Mouse (Mus musculus) neural tube, embryonic 12.5 days (tissue): ENCODE measurements around the gene Gigyf1. TPM values are rescaled to one million over a fixed set of nuclear protein-coding genes. Genes with fewer than 3 reads are reported as not detected.

ENCODE experiments used
- ATAC-seq: fragments of 200-750 bp; cut with Nextera tagmentation; 2 replicates; pipeline ENCODE4 v1.8.0; 2017; ENCODE audit warnings: low read depth, mild to moderate bottlenecking, moderate TSS enrichment, moderate library complexity; ENCODE audit not compliant: low FRiP score
- H3K27ac ChIP-seq: fragments of 300-500 bp; sonication (generic); 2 replicates; pipeline ENCODE4 v1.5.1; 2016
- H3K27me3 ChIP-seq: fragments of 300-500 bp; sonication (generic); replicated peaks from 2 replicates; pipeline ENCODE4 v1.6.1; 2016; ENCODE audit warnings: mild to moderate bottlenecking
- H3K36me3 ChIP-seq: fragments of 300-500 bp; sonication (generic); 2 replicates; pipeline ENCODE4 v1.6.1; 2016; ENCODE audit warnings: mild to moderate bottlenecking
- H3K4me1 ChIP-seq: fragments of 300-500 bp; sonication (generic); 2 replicates; pipeline ENCODE4 v1.6.1; 2016
- H3K4me2 ChIP-seq: fragments of 300-500 bp; sonication (generic); replicated peaks from 2 replicates; pipeline ENCODE4 v1.6.1; 2016; ENCODE audit warnings: mild to moderate bottlenecking
- H3K4me3 ChIP-seq: fragments of 300-500 bp; sonication (generic); 2 replicates; pipeline ENCODE4 v1.5.1; 2016
- H3K9ac ChIP-seq: fragments of 300-500 bp; sonication (generic); 2 replicates; pipeline ENCODE4 v1.6.1; 2016; ENCODE audit warnings: mild to moderate bottlenecking
- H3K9me3 ChIP-seq: fragments of 300-500 bp; sonication (generic); 2 replicates; pipeline ENCODE4 v1.6.1; 2016; ENCODE audit warnings: mild to moderate bottlenecking
- WGBS: fragments of 180-500 bp; shearing (Covaris S2); methylation state at CpG from one replicate; pipeline ENCODE4 v1.1.7; 2016; 5-methylcytosine and 5-hydroxymethylcytosine counted together
- polyA plus RNA-seq: library from polyadenylated mRNA; unstranded; fragments of >200 nt; fragmentation: Nextera tagmentation; extraction: Ambion mirVana; gene quantifications from 2 replicates; pipeline ENCODE4 v1.2.1, GENCODE M21; 2016

Gene Gigyf1
- polyA plus RNA-seq: 17.6 and 19.4 TPM in 2 replicates

DNA sequence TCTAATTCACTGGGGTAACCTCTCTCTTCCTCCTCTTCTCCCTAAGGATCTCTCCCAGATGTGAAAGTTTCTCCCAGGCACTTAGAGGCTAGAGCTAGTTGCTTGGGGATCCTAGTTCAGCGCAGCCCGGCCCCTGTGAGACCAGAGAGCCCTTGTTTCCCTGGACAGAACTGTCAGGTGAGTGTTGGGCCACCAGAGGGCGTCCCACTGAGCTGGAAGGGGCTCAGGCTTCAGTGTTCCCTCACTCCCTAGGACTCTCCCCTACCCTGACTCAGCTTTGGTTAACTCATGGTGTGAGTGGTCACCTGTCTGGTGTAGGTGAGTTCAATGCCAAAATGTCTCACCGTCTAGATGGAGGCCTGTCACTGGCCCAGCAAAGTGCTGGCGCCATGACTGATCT, at the start of gene Gigyf1:
Gene Gigyf1, plus strand, starts transcription at position 113 of the 400 bp plus-strand sequence.
- no peaks in the 10 kb centered on the region for H3K27me3 ChIP-seq
- peaks cover 53% of the 10 kb centered on the region for H3K36me3 ChIP-seq
- no peak within 1 kb of the TSS for H3K4me2 ChIP-seq
- H3K27ac ChIP-seq: no peak within 1 kb of the TSS
- no peak for ATAC-seq
- no peak within 1 kb of the TSS for H3K4me3 ChIP-seq
- no peaks in the 10 kb centered on the region for H3K9me3 ChIP-seq
- H3K4me1 ChIP-seq: peaks cover 14% of the 10 kb centered on the region
- 74% methylated on average over 5 of the region's 5 CpGs for WGBS
- no peak within 1 kb of the TSS for H3K9ac ChIP-seq

DNA sequence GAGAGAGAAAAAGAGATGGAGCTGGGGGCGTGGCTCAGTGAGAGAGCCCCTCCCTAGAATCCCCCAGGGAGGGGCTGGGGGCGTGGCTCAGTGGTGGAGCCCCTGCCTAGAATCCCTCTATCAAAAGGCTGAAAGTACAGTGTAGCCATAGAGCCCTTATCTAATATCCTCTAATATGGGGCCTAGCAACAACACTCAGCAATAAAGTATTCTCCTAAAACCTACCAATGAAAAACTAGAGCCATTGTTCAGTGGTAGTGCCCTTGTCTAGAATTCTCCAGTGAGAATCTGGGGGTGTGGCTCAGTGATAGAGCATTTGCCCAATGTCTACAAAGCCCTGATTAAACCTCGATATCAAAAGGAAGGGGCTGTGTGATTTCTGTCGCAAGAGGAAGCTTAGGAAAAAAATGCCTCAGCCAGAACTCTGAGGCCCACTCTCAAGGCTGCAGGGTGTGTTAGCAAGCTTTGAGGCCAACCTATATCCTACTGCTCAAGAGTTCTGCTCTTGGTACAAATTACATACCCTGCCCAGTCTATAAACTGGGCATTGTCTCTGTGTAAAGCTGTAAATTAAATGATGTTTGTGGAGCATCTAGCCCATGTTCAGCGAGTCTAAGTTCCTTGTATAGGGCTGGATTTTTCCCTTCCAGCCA, 46.0 kb upstream of the Gigyf1 start:
- no peak overlapping the region for H3K4me3 ChIP-seq
- H3K36me3 ChIP-seq: no peaks in the 10 kb centered on the region
- no peaks in the 10 kb centered on the region for H3K9me3 ChIP-seq
- H3K27me3 ChIP-seq: no peaks in the 10 kb centered on the region
- no peaks in the 10 kb centered on the region for H3K4me1 ChIP-seq
- H3K4me2 ChIP-seq: no peak overlapping the region
- H3K27ac ChIP-seq: no peak overlapping the region
- WGBS: 71% methylated on average over 5 of the region's 5 CpGs
- H3K9ac ChIP-seq: no peak overlapping the region
- ATAC-seq: no peak

DNA sequence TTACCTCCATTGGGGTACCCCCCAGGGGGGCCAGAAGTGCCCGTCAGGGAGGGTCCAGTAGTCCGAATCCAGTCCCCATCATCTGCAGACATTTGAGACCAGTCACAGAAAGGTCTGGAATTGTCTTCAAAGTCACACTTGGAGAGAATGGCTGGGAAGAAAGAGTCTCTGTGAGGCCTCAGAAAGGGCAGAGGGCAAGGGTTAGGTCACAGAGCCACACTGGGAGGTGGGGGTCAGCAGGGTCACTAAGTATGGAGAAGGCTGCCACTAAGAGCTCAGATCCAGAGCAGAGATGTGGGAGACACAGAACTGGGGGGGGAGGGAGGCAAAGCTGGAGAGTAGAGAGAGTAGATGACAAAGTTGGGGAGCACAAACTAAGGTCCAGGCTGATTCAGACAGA, 44.0 kb upstream of the Gigyf1 start:
- no peak overlapping the region for H3K9ac ChIP-seq
- H3K36me3 ChIP-seq: no peaks in the 10 kb centered on the region
- H3K9me3 ChIP-seq: no peaks in the 10 kb centered on the region
- no peak for ATAC-seq
- H3K27me3 ChIP-seq: no peaks in the 10 kb centered on the region
- H3K4me3 ChIP-seq: no peak overlapping the region
- no peak overlapping the region for H3K27ac ChIP-seq
- H3K4me2 ChIP-seq: no peak overlapping the region
- H3K4me1 ChIP-seq: no peaks in the 10 kb centered on the region
- 21% methylated on average over 2 of the region's 2 CpGs for WGBS

DNA sequence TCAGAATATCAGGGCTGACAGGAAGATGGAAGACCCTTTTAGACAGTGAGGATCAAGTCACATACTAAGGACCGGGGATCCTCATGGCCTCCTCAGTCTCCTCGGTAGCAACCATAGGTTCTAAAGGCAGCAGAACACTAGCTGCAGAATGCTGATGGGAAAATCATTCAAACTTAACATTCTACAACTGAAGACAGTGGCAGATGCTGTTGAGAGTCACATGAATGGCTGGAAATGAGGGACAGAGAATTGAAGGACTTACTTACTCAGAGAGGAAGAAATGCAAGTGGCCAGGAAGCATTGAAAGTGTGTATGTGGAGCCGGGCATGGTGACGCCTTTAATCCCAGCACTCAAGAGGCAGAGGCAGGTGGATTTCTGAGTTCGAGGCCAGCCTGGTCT, 41.4 kb upstream of the Gigyf1 start, which contains the start of gene Zan:
Gene Zan, minus strand, starts transcription at position 101 of the 400 bp plus-strand sequence.
- Histone ChIP-seq H3K4me1 (no peaks in the 10 kb centered on the region), H3K27ac (no peak within 1 kb of the TSS), H3K9me3 (no peaks in the 10 kb centered on the region), H3K4me3 (no peak within 1 kb of the TSS), H3K36me3 (no peaks in the 10 kb centered on the region), H3K9ac (no peak within 1 kb of the TSS), H3K27me3 (no peaks in the 10 kb centered on the region), H3K4me2 (no peak within 1 kb of the TSS)
- WGBS: 88% methylated on average over 5 of the region's 5 CpGs
- no peak for ATAC-seq

DNA sequence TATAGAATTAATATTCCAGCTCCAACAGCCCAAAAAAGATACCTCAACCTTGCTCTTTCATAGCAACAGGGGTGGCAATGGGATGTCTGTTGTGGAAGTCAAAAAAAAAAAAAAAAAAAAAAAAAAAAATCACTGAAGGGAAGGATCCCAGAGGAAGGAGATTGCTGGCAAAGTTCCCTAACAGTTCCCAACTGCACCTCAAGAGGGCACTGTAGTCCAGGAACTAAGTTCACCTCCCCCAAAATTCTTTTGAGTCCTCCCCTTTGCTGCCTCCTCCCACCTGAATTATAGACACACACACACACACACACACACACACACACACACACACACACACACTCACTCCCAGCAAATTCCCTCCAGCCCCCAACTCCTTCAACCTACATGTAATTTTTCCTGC, 37.2 kb upstream of the Gigyf1 start:
- no peaks in the 10 kb centered on the region for H3K36me3 ChIP-seq
- no peak overlapping the region for H3K9ac ChIP-seq
- H3K27me3 ChIP-seq: peaks cover 4% of the 10 kb centered on the region; the same call in 1 of the 2 replicates
- no peak for ATAC-seq
- no peak overlapping the region for H3K27ac ChIP-seq
- no peaks in the 10 kb centered on the region for H3K9me3 ChIP-seq
- H3K4me2 ChIP-seq: no peak overlapping the region
- H3K4me1 ChIP-seq: peaks cover 12% of the 10 kb centered on the region
- H3K4me3 ChIP-seq: no peak overlapping the region

DNA sequence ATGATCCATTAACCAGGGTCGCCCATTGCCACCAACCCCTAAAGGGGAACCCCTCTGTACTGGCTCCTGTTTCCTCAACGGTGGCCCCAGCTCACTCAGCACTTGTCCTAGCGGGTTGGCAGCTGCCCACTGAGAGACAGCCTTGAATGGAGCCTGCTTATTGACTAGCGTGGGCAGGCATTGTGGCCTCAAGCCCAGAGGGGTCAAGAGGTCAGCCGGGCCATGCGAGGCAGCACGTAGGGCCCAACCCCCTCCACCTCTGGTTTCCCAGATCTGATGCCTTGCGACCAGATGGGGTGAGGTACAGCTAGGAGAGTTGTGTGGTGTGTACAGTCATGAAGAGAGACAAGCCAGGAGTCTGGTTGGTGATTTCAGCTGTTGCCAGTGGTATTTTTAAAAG, 36.5 kb upstream of the Gigyf1 start:
- H3K4me2 ChIP-seq: no peak overlapping the region
- H3K4me1 ChIP-seq: peaks cover 13% of the 10 kb centered on the region
- H3K9ac ChIP-seq: no peak overlapping the region; the same call in 1 of the 2 replicates
- peaks cover 4% of the 10 kb centered on the region; the same call in 1 of the 2 replicates for H3K27me3 ChIP-seq
- WGBS: 8% methylated on average over 8 of the region's 8 CpGs
- H3K36me3 ChIP-seq: no peaks in the 10 kb centered on the region
- H3K9me3 ChIP-seq: no peaks in the 10 kb centered on the region
- no peak for ATAC-seq
- H3K27ac ChIP-seq: no peak overlapping the region
- H3K4me3 ChIP-seq: no peak overlapping the region

DNA sequence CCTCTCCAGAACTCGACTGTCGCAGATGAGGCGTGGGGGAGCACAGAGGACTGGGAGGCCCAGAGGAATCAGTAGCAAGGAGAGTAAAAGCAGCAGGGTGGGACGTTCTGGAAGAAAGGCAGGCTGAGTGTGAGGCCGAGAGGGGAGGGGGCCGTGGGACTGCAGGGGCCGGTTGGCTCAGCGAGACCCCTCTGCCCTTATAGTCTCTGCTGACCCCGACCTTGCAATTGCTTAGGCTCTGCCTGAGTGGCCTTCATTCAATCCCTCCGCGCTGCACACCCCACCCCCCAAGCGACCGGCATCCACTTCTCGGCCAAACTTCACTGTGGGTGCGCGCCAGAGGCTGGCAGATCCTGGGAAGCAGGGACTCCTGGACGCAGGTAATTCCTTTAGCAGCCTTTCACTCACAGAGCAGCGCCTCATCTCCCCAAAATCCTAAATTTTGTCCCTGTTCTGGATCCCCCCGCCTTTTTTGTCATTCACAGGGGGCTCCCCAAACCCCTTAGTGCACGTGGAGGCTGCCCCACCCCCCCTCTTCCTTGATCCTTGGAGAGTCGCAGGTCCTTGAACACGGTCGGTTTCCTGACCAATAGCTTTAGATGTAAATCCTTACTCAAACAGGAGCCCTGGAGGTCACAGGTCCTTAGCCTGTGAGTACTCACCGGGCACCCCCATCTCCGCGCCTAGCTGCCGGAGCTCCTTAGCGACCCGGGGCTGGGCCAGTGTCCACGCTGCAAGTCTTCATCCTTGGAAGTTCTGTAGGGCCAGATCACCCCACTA, 33.1 kb upstream of the Gigyf1 start:
- H3K4me3 ChIP-seq: peak overlapping the region; percentile 18
- no peaks in the 10 kb centered on the region for H3K9me3 ChIP-seq
- no peak for ATAC-seq
- peak overlapping the region; percentile 70 for H3K4me2 ChIP-seq
- H3K36me3 ChIP-seq: no peaks in the 10 kb centered on the region
- H3K9ac ChIP-seq: 0 out of 2 replicates have a peak overlapping the region, but pooled peaks have one; percentile 29
- H3K27ac ChIP-seq: no peak overlapping the region
- H3K27me3 ChIP-seq: peaks cover 4% of the 10 kb centered on the region; the same call in 1 of the 2 replicates
- peaks cover 13% of the 10 kb centered on the region for H3K4me1 ChIP-seq
- WGBS: 5% methylated on average over 30 of the region's 30 CpGs

DNA sequence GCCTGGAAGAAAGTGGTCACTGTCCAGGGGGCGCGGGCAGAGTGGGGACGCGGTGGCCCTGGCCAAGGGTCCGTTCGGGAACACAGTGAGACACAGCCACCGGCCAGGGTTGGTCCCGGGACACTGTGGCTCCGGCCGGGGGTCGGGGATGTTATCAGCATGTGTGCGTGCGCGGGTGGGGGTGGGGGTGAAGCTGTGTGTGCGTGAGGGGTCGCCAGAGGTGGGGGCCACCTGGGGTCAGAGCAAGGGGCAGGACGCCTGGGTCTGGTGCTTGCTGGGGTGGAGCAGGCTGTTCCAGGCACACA, 32.5 kb upstream of the Gigyf1 start:
- Histone ChIP-seq H3K4me2 (peak overlapping the region; percentile 70), H3K4me3 (peak overlapping the region; percentile 18), H3K36me3 (no peaks in the 10 kb centered on the region), H3K27ac (no peak overlapping the region), H3K9ac (0 out of 2 replicates have a peak overlapping the region, but pooled peaks have one; percentile 29), H3K4me1 (peaks cover 13% of the 10 kb centered on the region), H3K9me3 (no peaks in the 10 kb centered on the region), H3K27me3 (peaks cover 4% of the 10 kb centered on the region; the same call in 1 of the 2 replicates)
- no peak for ATAC-seq
- WGBS: under 1% methylated on average over 17 of the region's 17 CpGs

DNA sequence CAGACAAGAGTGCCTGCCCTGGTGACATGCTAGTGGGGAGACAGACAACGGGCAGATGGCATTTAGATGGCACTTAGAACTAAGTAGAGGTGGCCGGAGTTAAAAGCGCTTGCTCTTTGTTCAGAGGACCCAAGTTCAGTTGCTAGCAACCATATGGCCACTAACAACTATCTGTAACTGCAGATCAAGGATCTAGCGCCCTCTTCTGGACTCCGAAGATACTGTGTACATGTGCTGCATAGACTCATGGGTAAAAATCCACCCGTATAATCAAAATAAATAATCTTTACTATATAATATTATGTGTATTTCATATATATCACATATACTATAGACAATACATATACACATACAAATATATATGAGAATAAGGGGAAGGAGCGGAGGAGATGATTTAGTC, 30.7 kb upstream of the Gigyf1 start:
- no peaks in the 10 kb centered on the region for H3K36me3 ChIP-seq
- H3K27me3 ChIP-seq: peaks cover 4% of the 10 kb centered on the region; the same call in 1 of the 2 replicates
- no peak overlapping the region for H3K27ac ChIP-seq
- no peak overlapping the region for H3K4me2 ChIP-seq
- no peak for ATAC-seq
- H3K9me3 ChIP-seq: no peaks in the 10 kb centered on the region
- WGBS: 85% methylated on average over 7 of the region's 7 CpGs
- H3K4me1 ChIP-seq: peaks cover 13% of the 10 kb centered on the region
- H3K9ac ChIP-seq: no peak overlapping the region
- no peak overlapping the region for H3K4me3 ChIP-seq

DNA sequence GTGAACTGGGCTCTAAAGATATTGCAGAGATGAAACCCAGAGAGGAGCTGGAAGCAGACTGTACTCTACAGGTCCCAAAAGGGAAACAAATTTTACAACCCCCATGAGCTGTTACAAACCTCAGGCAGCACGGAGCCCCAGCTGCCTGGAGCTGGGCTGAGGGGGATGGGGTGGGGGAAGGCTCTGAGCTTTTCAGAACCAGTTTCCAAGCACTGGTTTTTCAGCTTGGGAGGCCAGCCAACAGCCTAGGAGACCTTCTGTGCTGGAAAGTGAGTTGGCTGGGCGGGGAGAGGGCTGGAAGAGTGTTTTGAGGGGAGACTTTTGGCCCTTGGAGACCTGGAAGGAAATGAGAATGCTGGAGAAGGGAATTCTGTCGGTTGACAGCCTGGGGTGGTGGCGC, 26.8 kb upstream of the Gigyf1 start:
- Histone ChIP-seq H3K4me1 (no peaks in the 10 kb centered on the region), H3K9me3 (no peaks in the 10 kb centered on the region), H3K27ac (no peak overlapping the region), H3K4me2 (no peak overlapping the region), H3K36me3 (no peaks in the 10 kb centered on the region), H3K27me3 (no peaks in the 10 kb centered on the region), H3K4me3 (no peak overlapping the region), H3K9ac (no peak overlapping the region)
- ATAC-seq: no peak
- 68% methylated on average over 4 of the region's 4 CpGs for WGBS

DNA sequence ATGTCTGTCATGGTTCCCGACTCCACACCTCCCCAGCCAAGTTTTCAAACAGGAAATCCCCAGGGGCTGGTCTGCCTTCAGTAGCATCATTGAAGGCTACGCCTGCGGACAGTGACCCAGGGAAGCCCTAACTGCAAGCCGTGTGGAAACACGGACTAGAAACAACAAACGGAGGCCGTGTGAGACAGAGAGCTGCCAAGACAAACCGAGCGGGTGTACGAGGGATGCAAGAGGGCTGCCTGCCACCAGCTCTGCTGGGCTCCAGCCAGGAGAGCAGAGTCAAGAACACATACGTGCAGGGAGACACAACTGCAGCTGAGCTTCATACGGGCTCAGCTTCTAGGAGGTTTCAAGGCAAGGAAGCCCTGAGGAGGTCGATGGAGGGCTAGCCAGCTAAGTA, 24.5 kb upstream of the Gigyf1 start:
- Histone ChIP-seq H3K4me1 (no peaks in the 10 kb centered on the region), H3K4me2 (no peak overlapping the region), H3K9ac (no peak overlapping the region), H3K9me3 (no peaks in the 10 kb centered on the region), H3K4me3 (no peak overlapping the region), H3K27me3 (no peaks in the 10 kb centered on the region), H3K36me3 (no peaks in the 10 kb centered on the region), H3K27ac (no peak overlapping the region)
- 76% methylated on average over 13 of the region's 13 CpGs for WGBS
- ATAC-seq: no peak

DNA sequence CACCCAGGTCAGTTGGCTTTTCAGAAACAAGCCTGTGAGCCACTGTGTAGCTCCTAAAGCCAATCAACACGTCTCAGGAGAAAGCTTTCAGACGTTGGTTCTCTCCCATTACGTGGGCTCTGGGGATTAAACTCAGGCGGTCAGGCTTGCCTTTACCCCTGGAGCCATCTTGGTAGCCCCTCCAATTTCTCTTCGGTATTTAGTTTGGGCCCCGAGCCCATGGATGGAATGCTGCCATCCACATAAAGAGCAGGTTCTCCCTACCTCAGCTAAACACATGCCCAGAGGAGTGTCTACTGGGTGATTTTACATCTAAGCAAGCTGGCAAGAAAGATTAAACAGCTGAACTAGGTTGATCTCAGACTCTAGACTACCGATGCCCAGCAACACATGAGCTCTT, 18.2 kb upstream of the Gigyf1 start:
- no peaks in the 10 kb centered on the region for H3K27me3 ChIP-seq
- no peak overlapping the region for H3K4me3 ChIP-seq
- no peaks in the 10 kb centered on the region for H3K9me3 ChIP-seq
- H3K9ac ChIP-seq: no peak overlapping the region
- H3K4me1 ChIP-seq: peaks cover 11% of the 10 kb centered on the region
- H3K27ac ChIP-seq: no peak overlapping the region
- no peak overlapping the region for H3K4me2 ChIP-seq
- ATAC-seq: no peak
- WGBS: 89% methylated on average over 7 of the region's 7 CpGs
- H3K36me3 ChIP-seq: no peaks in the 10 kb centered on the region
